Mouse (Mus musculus): Measurements from ENCODE around the gene Plscr5. TPM values are rescaled to one million over a fixed set of nuclear protein-coding genes. Genes with fewer than 3 reads are reported as not detected.
"Not testable (repeated sequence)": the region's sequence is repeated elsewhere in the genome, so short reads cannot be mapped to it uniquely, and the experiment has no call there.

Gene Plscr5
- not detected in 2 replicates for polyA plus RNA-seq (2015; fragmentation: Nextera tagmentation; extraction: Ambion mirVana)

DNA sequence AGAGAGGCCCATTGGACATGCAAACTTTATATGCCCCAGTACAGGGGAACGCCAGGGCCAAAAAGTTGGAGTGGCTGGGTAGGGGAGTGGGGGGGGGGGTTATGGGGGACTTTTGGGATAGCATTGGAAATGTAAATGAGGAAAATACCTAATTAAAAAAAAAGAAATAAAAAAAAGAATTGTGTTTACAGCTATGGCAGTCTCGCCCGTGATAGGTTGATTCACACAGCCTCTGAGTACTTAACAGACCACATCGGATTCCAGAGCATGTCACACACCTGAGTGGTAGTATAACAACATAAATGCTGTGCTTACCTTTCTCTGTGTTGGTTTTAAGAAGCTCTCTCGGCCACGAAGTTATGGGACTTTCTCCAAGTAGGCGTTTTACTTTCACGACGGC is at the start of gene Plscr5:
TSS of gene Plscr5 (plus strand) at position 301 of the 400 bp plus-strand sequence.
- WGBS: 69% methylated on average over 9 of the region's 9 CpGs
- not testable (repeated sequence) for H3K36me3 ChIP-seq; H3K4me2 ChIP-seq; H3K4me3 ChIP-seq (replicated peaks); H3K4me1 ChIP-seq; H3K27me3 ChIP-seq; H3K9me3 ChIP-seq (replicated peaks); H3K9ac ChIP-seq; ATAC-seq (replicated peaks; ENCODE audit: low FRiP score); H3K27ac ChIP-seq

DNA sequence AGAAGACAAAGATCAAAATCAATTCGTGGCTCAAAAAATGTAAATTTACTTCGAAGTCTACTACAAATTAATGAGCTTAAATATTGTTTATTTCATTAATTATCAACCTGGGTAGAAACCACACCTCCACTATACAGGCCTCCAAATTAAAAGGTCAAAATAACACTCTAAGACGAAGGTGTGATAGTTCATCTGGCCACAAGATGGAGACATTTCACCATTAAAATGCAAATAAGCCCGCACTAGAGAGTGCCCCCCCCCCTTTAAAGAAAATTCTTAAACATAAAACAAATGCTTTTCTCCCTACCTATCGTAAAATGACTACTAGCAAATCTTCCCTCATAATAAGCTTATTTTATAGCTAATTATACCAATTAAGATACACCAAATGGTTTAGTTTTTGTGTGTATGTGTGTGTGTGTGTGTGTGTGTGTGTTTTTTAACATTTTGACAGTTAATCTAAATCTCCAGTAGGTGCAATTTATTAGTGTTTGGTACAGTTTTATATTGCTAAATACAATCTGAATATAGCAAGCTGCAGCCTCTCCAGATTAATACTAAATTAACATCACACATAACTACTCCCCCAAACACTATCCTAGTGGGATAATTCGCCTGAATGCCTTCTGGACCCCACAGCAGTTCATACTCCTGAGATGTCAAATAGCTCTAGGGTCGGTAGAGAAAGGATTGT is 45.0 kb upstream of the Plscr5 start:
- no peak; the same call in 1 of the 2 replicates for ATAC-seq (replicated peaks; ENCODE audit: low FRiP score)
- WGBS: 21% methylated on average over 7 of the region's 7 CpGs
- Histone ChIP-seq H3K4me3 (replicated peaks) (no peak overlapping the region), H3K27ac (no peak overlapping the region), H3K4me1 (no peaks in the 10 kb centered on the region), H3K36me3 (no peaks in the 10 kb centered on the region), H3K4me2 (no peak overlapping the region), H3K27me3 (no peaks in the 10 kb centered on the region), H3K9ac (no peak overlapping the region), H3K9me3 (replicated peaks) (no peaks in the 10 kb centered on the region)

DNA sequence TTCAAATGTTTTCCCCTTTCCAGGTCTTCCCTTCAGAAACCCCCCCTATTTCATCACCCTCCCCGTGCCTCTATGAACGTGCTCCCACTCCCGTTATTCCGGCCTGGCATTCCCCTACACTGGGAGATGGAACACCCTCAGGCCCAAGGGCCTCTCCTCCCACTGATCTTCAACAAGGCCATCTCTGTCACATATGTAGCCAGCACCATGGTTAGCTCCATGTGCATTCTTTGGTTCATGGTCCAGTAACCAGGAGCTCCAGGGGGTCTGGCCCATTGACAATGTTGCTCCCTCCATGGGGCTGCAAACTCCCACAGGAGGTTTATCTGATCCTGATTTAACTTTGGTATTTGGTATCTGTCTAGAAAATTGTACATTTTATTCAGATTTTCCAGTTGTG is 30.5 kb upstream of the Plscr5 start:
- Histone ChIP-seq H3K36me3 (no peaks in the 10 kb centered on the region), H3K9ac (no peak overlapping the region), H3K9me3 (replicated peaks) (no peaks in the 10 kb centered on the region), H3K4me1 (no peaks in the 10 kb centered on the region), H3K27ac (no peak overlapping the region), H3K4me3 (replicated peaks) (no peak overlapping the region), H3K4me2 (no peak overlapping the region), H3K27me3 (no peaks in the 10 kb centered on the region)
- peak; percentile 69; the same call in 1 of the 2 replicates for ATAC-seq (replicated peaks; ENCODE audit: low FRiP score)
- WGBS: 83% methylated on average over 4 of the region's 4 CpGs

DNA sequence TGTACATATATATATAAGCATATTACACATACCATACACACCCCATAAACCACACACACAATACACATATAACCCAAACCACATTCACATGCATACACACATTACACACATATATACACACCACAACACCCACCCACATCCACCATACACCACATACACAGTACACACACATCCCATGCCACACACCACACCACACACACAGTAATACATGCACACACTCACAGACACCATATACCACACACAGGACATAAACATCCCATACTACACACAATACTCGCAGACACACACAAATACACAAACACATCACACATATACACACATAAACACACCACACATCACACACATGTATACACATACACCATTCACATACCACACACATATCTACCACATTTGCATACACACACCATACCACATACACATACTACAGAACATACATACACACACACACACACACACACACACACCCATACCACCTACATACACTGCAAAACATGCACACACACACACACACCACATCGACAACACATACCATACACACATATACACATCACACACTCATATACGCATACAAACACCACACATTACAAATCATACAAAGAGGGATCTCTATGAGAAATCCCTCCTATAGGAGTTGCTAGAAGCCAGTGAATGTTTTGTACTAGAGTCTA is 19.3 kb upstream of the Plscr5 start:
- H3K4me3 ChIP-seq (replicated peaks): no peak overlapping the region
- H3K36me3 ChIP-seq: no peaks in the 10 kb centered on the region
- H3K4me2 ChIP-seq: no peak overlapping the region
- no peak for ATAC-seq (replicated peaks; ENCODE audit: low FRiP score)
- H3K4me1 ChIP-seq: no peaks in the 10 kb centered on the region
- 90% methylated on average over 3 of the region's 3 CpGs for WGBS
- H3K27me3 ChIP-seq: no peaks in the 10 kb centered on the region
- no peak overlapping the region for H3K27ac ChIP-seq
- no peaks in the 10 kb centered on the region for H3K9me3 ChIP-seq (replicated peaks)
- no peak overlapping the region for H3K9ac ChIP-seq

DNA sequence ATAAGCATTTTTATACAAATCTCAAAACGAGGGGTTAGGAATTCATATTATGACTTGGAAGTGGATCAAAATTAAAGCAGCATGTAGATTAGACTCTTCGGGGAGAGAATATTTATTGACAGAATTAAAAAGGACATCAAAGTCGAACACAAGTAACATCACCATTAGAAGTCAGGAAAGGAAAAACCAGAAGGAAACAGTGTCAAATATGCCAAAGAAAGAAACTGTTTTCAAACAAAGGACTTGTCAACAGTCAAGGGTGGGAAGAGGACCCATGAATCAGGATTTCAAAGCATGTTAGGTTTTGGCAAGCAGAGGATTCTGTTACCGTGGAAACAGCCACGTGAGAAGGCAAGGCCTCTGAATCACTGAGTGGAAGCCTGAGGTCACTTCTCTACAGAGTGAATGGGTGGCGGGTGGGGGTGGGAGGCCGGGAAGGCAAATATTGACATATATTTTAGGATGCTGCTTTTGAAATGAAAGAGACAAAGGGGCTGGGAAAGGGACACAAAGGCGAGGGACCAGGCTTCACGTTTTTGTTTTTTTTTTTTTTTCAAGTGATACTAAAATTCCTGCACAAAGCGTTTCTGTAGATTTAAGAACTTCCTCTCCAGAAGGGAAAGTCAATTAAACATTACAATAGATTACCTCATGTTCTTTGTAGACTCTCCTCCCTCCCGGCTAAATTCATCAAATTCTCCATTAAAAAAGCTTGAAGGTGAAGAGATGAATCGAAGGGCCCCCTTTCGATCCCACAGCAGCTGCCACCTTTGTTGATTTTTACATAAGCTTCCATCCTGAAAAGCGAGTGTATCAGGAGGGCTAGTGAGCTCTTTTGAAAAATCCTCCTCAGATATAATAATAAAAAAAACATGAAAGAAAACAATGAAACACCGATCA is 18.3 kb upstream of the Plscr5 start:
- H3K4me1 ChIP-seq: no peaks in the 10 kb centered on the region
- H3K4me2 ChIP-seq: no peak overlapping the region
- 0 out of 2 replicates have a peak, but pooled peaks have one; percentile 64 for ATAC-seq (replicated peaks; ENCODE audit: low FRiP score)
- no peaks in the 10 kb centered on the region for H3K36me3 ChIP-seq
- WGBS: 52% methylated on average over 15 of the region's 15 CpGs
- no peak overlapping the region for H3K4me3 ChIP-seq (replicated peaks)
- no peak overlapping the region for H3K27ac ChIP-seq
- H3K27me3 ChIP-seq: no peaks in the 10 kb centered on the region
- H3K9ac ChIP-seq: no peak overlapping the region
- no peaks in the 10 kb centered on the region for H3K9me3 ChIP-seq (replicated peaks)

DNA sequence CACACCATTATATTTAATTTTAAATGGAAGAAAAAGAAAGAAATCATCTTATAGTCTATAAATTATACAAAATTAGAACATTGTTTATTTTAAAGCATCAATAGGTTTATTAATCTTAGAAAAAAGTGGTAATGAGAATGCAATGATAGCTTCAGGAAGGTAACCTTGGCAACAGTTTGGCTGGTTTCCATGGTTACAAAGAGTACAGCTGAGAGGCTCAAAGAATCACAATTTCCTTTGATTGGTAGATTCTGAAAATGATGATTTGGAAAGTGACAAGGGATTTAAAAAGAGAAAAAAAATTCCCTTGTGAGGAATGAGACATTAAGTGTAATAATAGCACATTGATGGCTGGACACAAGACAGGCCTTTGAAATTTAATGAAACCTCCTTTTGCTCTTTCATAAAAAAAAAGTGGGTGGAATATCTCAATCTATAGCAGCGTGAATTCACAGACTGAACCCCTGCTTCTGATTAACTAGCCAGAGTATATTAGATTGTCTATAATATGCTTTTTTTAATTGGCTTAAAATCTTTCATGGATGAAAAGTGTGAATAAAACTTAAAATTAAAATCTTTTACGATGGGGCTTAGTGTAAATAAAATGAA is 13.8 kb upstream of the Plscr5 start:
- Histone ChIP-seq H3K4me1 (no peaks in the 10 kb centered on the region), H3K36me3 (no peaks in the 10 kb centered on the region), H3K4me2 (no peak overlapping the region), H3K27ac (no peak overlapping the region), H3K9me3 (replicated peaks) (no peaks in the 10 kb centered on the region), H3K4me3 (replicated peaks) (no peak overlapping the region), H3K9ac (no peak overlapping the region), H3K27me3 (no peaks in the 10 kb centered on the region)
- no peak for ATAC-seq (replicated peaks; ENCODE audit: low FRiP score)
- 90% methylated on average over 2 of the region's 2 CpGs for WGBS

DNA sequence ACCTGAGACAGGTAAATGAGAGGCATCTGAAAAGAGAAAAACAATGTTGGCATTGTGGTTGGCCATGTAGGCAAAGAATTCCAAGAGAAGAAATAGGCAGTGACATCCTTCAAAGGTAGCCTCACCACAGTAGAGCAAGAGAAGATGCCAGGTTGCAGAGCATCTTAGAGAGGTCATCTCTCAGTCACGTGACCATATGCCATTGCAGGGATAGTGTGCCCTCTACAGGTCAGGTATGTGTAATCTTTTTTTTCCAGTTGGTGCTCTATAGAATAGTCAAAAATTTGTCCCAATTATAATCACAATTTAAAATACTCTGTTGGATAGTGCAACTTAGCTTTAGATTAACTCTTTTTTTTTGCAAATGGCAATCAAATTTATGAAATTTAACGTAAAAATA is 1.4 kb upstream of the Plscr5 start:
- no peaks in the 10 kb centered on the region for H3K27me3 ChIP-seq
- no peak overlapping the region for H3K4me3 ChIP-seq (replicated peaks)
- no peaks in the 10 kb centered on the region for H3K36me3 ChIP-seq
- no peak overlapping the region for H3K9ac ChIP-seq
- H3K9me3 ChIP-seq (replicated peaks): no peaks in the 10 kb centered on the region
- WGBS: 79% methylated on average over 2 of the region's 2 CpGs
- H3K4me2 ChIP-seq: no peak overlapping the region
- H3K27ac ChIP-seq: no peak overlapping the region
- no peak for ATAC-seq (replicated peaks; ENCODE audit: low FRiP score)
- H3K4me1 ChIP-seq: no peaks in the 10 kb centered on the region

DNA sequence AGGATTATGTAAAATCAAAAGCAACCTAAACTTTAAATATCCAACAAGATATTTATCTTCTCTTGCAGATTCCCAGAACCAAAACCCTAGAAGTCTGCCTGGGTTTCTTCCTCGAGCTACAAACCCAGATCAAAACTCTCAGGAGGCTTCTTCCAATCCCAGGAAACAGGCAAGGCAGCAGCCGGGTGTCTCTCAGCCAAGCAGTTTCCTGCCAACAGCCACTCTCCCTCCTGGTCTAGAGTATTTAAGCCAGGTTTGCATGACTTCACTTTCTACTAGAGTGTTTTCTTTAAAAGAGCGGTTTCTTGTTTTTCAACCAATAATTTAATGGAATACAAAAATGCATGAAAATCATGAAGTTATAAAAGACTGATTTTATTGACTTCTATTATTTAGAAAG is 5.7 kb downstream of the Plscr5 start:
- H3K27me3 ChIP-seq: no peaks in the 10 kb centered on the region
- no peak overlapping the region for H3K4me3 ChIP-seq (replicated peaks)
- H3K27ac ChIP-seq: no peak overlapping the region
- no peaks in the 10 kb centered on the region for H3K4me1 ChIP-seq
- WGBS: 57% methylated on average over 3 of the region's 3 CpGs
- no peaks in the 10 kb centered on the region for H3K9me3 ChIP-seq (replicated peaks)
- H3K4me2 ChIP-seq: no peak overlapping the region
- no peak overlapping the region for H3K9ac ChIP-seq
- no peaks in the 10 kb centered on the region for H3K36me3 ChIP-seq
- ATAC-seq (replicated peaks; ENCODE audit: low FRiP score): no peak

DNA sequence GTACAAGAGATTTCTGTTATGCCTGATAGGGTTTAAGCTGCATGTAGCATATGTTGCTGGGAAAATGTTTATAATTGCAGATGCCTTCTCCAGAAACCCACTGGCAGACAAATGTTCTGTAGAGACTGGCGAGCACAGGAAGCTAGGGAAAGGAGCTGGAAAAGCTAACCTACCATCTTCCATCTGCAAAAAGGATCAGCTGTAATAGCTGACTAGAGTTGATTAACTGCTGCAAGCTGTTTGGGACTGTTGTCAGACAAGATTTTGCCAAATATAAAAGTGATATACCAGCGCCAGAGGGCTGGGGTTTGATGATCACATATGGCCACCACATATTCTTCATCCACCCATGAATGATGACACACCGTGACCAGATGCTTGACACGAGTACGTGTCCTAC is 6.8 kb downstream of the Plscr5 start:
- Histone ChIP-seq H3K27me3 (no peaks in the 10 kb centered on the region), H3K4me3 (replicated peaks) (no peak overlapping the region), H3K9ac (no peak overlapping the region), H3K4me1 (no peaks in the 10 kb centered on the region), H3K36me3 (no peaks in the 10 kb centered on the region), H3K9me3 (replicated peaks) (no peaks in the 10 kb centered on the region), H3K4me2 (no peak overlapping the region), H3K27ac (no peak overlapping the region)
- no peak for ATAC-seq (replicated peaks; ENCODE audit: low FRiP score)
- 84% methylated on average over 5 of the region's 5 CpGs for WGBS

DNA sequence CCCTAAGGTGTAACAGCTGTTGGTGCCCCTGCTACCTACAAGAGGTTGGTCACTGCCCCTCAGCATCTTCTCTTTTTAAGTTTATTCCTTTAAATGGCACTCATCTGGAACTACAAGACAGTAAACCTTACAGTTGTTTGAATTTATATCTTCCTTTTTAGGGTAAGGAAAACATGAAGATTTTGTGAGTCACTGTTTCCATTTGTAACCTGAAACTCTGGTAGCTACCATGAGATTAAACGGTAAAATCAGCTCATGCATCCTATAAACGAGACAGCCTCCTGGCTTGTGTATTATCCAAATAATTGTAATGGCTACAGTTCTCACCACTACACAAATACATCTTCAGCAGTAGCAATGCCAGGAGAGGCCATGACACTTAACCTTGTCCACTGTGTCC is 11.7 kb downstream of the Plscr5 start:
- ATAC-seq (replicated peaks; ENCODE audit: low FRiP score): no peak
- no peaks in the 10 kb centered on the region for H3K4me1 ChIP-seq
- H3K9me3 ChIP-seq (replicated peaks): no peaks in the 10 kb centered on the region
- H3K36me3 ChIP-seq: no peaks in the 10 kb centered on the region
- 17% methylated on average over 2 of the region's 2 CpGs for WGBS
- no peak overlapping the region for H3K4me3 ChIP-seq (replicated peaks)
- H3K27ac ChIP-seq: no peak overlapping the region
- H3K27me3 ChIP-seq: no peaks in the 10 kb centered on the region
- H3K4me2 ChIP-seq: no peak overlapping the region
- H3K9ac ChIP-seq: no peak overlapping the region

DNA sequence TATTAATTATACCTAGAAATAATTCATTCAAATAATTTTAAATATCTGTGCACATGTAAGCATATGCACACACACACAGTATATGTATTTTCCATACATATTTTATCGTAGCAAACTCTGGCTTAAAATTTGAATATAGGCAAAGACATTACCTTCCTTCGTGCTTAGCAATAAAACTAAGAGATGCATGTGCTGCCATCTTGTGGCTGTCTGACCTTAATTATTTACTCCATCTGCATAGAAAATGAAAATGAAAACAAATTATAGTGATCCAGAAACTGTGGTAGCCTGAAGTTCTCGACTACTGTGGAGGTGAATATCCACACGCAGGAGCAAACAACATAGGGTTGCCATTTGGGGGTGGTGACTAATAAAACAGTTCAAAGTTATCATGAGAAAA is 14.6 kb downstream of the Plscr5 start:
- Histone ChIP-seq H3K4me1 (no peaks in the 10 kb centered on the region), H3K27me3 (no peaks in the 10 kb centered on the region), H3K4me2 (no peak overlapping the region), H3K9me3 (replicated peaks) (no peaks in the 10 kb centered on the region), H3K27ac (no peak overlapping the region), H3K9ac (no peak overlapping the region), H3K36me3 (no peaks in the 10 kb centered on the region), H3K4me3 (replicated peaks) (no peak overlapping the region)
- no peak for ATAC-seq (replicated peaks; ENCODE audit: low FRiP score)
- 52% methylated on average over 4 of the region's 4 CpGs for WGBS

DNA sequence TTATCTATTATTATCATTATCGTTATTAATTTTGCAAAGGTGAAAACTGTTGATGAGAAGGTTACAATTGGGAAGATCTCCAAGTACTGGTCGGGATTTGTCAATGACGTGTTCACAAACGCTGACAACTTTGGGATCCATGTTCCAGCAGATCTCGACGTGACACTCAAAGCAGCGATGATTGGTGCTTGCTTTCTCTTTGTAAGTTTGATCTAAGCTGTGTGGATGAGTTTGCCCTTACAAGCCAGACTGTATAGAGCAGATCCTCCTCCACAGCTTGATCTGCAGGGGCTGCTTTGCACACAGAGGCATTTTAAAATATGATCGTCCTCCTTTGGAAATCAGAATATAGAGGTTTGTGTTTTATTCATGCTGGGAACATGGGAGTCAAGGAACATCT is 15.0 kb downstream of the Plscr5 start:
- Histone ChIP-seq H3K4me1 (no peaks in the 10 kb centered on the region), H3K9me3 (replicated peaks) (no peaks in the 10 kb centered on the region), H3K4me3 (replicated peaks) (no peak overlapping the region), H3K9ac (no peak overlapping the region), H3K27me3 (no peaks in the 10 kb centered on the region), H3K36me3 (no peaks in the 10 kb centered on the region), H3K4me2 (no peak overlapping the region), H3K27ac (no peak overlapping the region)
- ATAC-seq (replicated peaks; ENCODE audit: low FRiP score): no peak
- 77% methylated on average over 8 of the region's 8 CpGs for WGBS

Data from kidney, embryonic 15.5 days (tissue).